9 mouse cellular contexts compared by ENCODE assay signal in the genomic region with DNA sequence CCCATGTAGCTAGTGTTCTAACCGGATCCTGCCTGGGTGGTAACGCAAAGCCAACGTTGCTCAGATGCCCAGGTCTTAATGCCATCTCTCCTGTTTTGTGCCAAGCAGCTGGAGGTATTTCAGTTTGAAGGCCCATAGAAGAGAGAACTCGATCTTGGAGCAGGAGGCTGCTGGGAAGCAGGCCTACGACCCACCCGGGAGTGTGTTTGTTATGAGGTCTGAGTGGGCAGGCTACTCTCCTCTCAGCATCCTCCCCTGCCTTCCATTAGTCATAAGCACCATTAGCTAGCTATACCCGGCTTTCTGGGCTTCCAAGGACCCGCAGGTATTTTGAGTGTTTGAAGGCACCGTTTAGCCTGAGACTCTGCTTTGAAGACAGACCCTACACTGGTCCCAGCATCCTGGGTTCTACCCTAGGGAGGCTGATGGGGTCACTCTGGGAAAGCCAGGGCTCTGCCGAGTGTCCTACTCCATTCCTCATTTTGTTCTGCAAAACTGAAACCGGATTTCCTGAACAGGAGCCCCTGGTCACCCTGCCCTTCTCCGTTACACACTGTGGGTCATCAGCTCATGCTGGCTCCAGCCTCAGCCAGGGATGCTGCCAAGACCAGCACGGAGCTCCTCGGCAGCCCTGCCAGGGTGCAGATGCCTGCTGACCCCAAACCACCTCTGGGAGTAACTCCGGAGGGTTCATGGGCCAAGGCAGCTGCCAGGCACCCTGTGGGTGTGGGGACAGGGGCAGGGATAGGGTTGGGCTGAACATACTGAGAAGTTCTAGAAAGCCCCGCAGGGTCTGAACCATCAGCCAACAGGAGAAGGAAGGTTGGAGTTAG. TPM values are rescaled to one million over a fixed set of nuclear protein-coding genes. Genes with fewer than 3 reads are reported as not detected.
DNase-seq lines count a peak whose midpoint lies in the region; ATAC-seq and TF ChIP-seq lines count a peak whose summit lies in the region.
"Had no signal": no experiment of that assay in that cellular context is flagged by ENCODE, and none has a peak within 500 bp of the region (broad histone marks: within the 10 kb centered on the region; RNA-seq: fewer than 3 reads in every experiment).

No protein-coding gene starts in this region.

- no peak for TF ChIP-seq EP300 in stomach, postnatal 0 days (optimal IDR thresholded peaks at IDR 0.05)

- H3K36me3 ChIP-seq in stomach, embryonic 14.5 days (ENCODE audit: control insufficient read depth, insufficient read depth, low read length) = no peaks in the 10 kb centered on the region
- no peaks in the 10 kb centered on the region for H3K36me3 ChIP-seq in stomach, postnatal 0 days (ENCODE audit: control insufficient read depth, insufficient read depth, low read length)
- H3K36me3 ChIP-seq in intestine, embryonic 15.5 days = no peaks in the 10 kb centered on the region

- H3K4me1 ChIP-seq in stomach, embryonic 14.5 days (ENCODE audit: control insufficient read depth, insufficient read depth, low read length) = peaks cover 10% of the 10 kb centered on the region; the same call in 1 of the 2 replicates
- no peaks in the 10 kb centered on the region for H3K4me1 ChIP-seq in stomach, postnatal 0 days (replicated peaks; ENCODE audit: control insufficient read depth, insufficient read depth)
- H3K4me1 ChIP-seq in intestine, embryonic 15.5 days (replicated peaks) = peaks cover 18% of the 10 kb centered on the region; the same call in 1 of the 2 replicates

- TF ChIP-seq CTCF in stomach, postnatal 0 days (IDR thresholded peaks at IDR 0.05; ENCODE audit: low read depth) = no peak

- no peaks in the 10 kb centered on the region for H3K9me3 ChIP-seq in stomach, embryonic 14.5 days (ENCODE audit: control insufficient read depth, low read depth, low read length)
- H3K9me3 ChIP-seq in stomach, postnatal 0 days (ENCODE audit: control insufficient read depth, low read length) = no peaks in the 10 kb centered on the region
- H3K9me3 ChIP-seq in intestine, embryonic 15.5 days = no peaks in the 10 kb centered on the region
- H3K9me3 ChIP-seq: megakaryocyte, embryonic 14.5 days had no signal

- peak overlapping the region; percentile 58 for H3K4me3 ChIP-seq in stomach, embryonic 14.5 days (ENCODE audit: low read depth, low read length)
- H3K4me3 ChIP-seq in stomach, postnatal 0 days (ENCODE audit: low read depth, low read length) = no peak overlapping the region
- no peak overlapping the region for H3K4me3 ChIP-seq in intestine, embryonic 15.5 days (replicated peaks)

- peak; percentile 68 for DNase-seq in cerebellum, adult 11-12 months
- DNase-seq in cerebellum, postnatal 25 days = no peak
- DNase-seq in stomach, postnatal 0 days (ENCODE audit: low spot score) = no peak
- no peak for DNase-seq in ovary, postnatal 36 days (ENCODE audit: low spot score)
- no peak for DNase-seq in spleen, adult 18-20 months
- no peak for DNase-seq in Muller cell, postnatal 12 days (ENCODE audit: inconsistent ontology term)

- H3K4me2 ChIP-seq in stomach, embryonic 14.5 days (replicated peaks; ENCODE audit: low read depth, low read length) = peak overlapping the region; percentile 99
- H3K4me2 ChIP-seq in stomach, postnatal 0 days (replicated peaks; ENCODE audit: low read depth) = no peak overlapping the region
- peak overlapping the region; percentile 100 for H3K4me2 ChIP-seq in intestine, embryonic 15.5 days (replicated peaks)

- WGBS in stomach, embryonic 14.5 days = 66% methylated on average over 16 of the region's 16 CpGs
- WGBS in stomach, postnatal 0 days = 65% methylated on average over 16 of the region's 16 CpGs
- 70% methylated on average over 16 of the region's 16 CpGs for WGBS in intestine, embryonic 15.5 days

- H3K9ac ChIP-seq in stomach, embryonic 14.5 days (replicated peaks; ENCODE audit: low read depth, low read length) = peak overlapping the region; percentile 63; the same call in 1 of the 2 replicates
- H3K9ac ChIP-seq in stomach, postnatal 0 days (ENCODE audit: low read length) = no peak overlapping the region
- H3K9ac ChIP-seq in intestine, embryonic 15.5 days = no peak overlapping the region

- no peak for ATAC-seq in stomach, embryonic 14.5 days (ENCODE audit: insufficient number of reproducible peaks, insufficient read depth, low FRiP score, low read depth)
- no peak for ATAC-seq in stomach, postnatal 0 days (ENCODE audit: low FRiP score, low TSS enrichment)
- no peak for ATAC-seq in intestine, embryonic 15.5 days

- H3K27ac ChIP-seq in stomach, embryonic 14.5 days (ENCODE audit: low read length) = no peak overlapping the region; the same call in 1 of the 2 replicates
- no peak overlapping the region for H3K27ac ChIP-seq in stomach, postnatal 0 days (replicated peaks)
- no peak overlapping the region for H3K27ac ChIP-seq in intestine, embryonic 15.5 days

- H3K27me3 ChIP-seq in stomach, embryonic 14.5 days (ENCODE audit: control insufficient read depth, insufficient read depth, low read length) = no peaks in the 10 kb centered on the region
- H3K27me3 ChIP-seq in stomach, postnatal 0 days (ENCODE audit: control insufficient read depth, insufficient read depth, low read length) = no peaks in the 10 kb centered on the region
- 0 out of 2 replicates have a peak, but pooled peaks cover 3% of the 10 kb centered on the region for H3K27me3 ChIP-seq in intestine, embryonic 15.5 days (replicated peaks)

RNA-seq across cellular contexts. Expression of a gene that starts 40.6 kb away (rescaled TPM):
- polyA plus RNA-seq in stomach, embryonic 14.5 days (2014; fragmentation: Nextera tagmentation; extraction: Ambion mirVana) = 0.35 TPM in 1 of 2 replicates, not detected in the other
- polyA plus RNA-seq in stomach, postnatal 0 days (2015; fragmentation: Nextera tagmentation; extraction: Ambion mirVana) = not detected in 2 replicates
- polyA plus RNA-seq in intestine, embryonic 15.5 days (2015; fragmentation: Nextera tagmentation; extraction: Ambion mirVana) = not detected in 2 replicates
